Mouse (Mus musculus): ENCODE measurements at regions not wholly inside any gene's neighbourhood (a gene's known extent, or its start where the extent isn't known, plus 50 kb on each side); places are given as distances from the start of the nearest gene placed in this dataset.

- H3K4me1 ChIP-seq (ENCODE audit: control insufficient read depth, insufficient read depth, low read length): peaks cover 2% of the 10 kb centered on the region; the same call in 1 of the 2 replicates
- H3K9ac ChIP-seq (ENCODE audit: low read depth, low read length): no peak overlapping the region
- H3K9me3 ChIP-seq (ENCODE audit: control insufficient read depth, low read length): no peaks in the 10 kb centered on the region
- no peak overlapping the region for H3K27ac ChIP-seq (ENCODE audit: low read length)
- no peaks in the 10 kb centered on the region for H3K36me3 ChIP-seq (ENCODE audit: control insufficient read depth, insufficient read depth, low read length)
- no peak for ATAC-seq
- WGBS: 53% methylated on average over 11 of the region's 11 CpGs
- H3K27me3 ChIP-seq (replicated peaks; ENCODE audit: control insufficient read depth, insufficient read depth, low read length): no peaks in the 10 kb centered on the region
- H3K4me3 ChIP-seq (ENCODE audit: low read length): no peak overlapping the region
- no peak overlapping the region for H3K4me2 ChIP-seq (ENCODE audit: low read depth, low read length)
Measured at GRCm38 (mm10) chr11:6900769-6901481, 63.5 kb upstream of the Gm11983 start.

GRCm38 (mm10) chr11:6900357-6900756, 62.9 kb upstream of the Gm11983 start:
- Histone ChIP-seq H3K9ac (ENCODE audit: low read depth, low read length) (no peak overlapping the region), H3K9me3 (ENCODE audit: control insufficient read depth, low read length) (no peaks in the 10 kb centered on the region), H3K4me2 (ENCODE audit: low read depth, low read length) (no peak overlapping the region), H3K27ac (ENCODE audit: low read length) (no peak overlapping the region), H3K4me3 (ENCODE audit: low read length) (no peak overlapping the region), H3K36me3 (ENCODE audit: control insufficient read depth, insufficient read depth, low read length) (no peaks in the 10 kb centered on the region), H3K4me1 (ENCODE audit: control insufficient read depth, insufficient read depth, low read length) (peaks cover 4% of the 10 kb centered on the region; the same call in 1 of the 2 replicates), H3K27me3 (replicated peaks; ENCODE audit: control insufficient read depth, insufficient read depth, low read length) (no peaks in the 10 kb centered on the region)
- 52% methylated on average over 12 of the region's 12 CpGs for WGBS
- no peak for ATAC-seq

- Histone ChIP-seq H3K4me3 (ENCODE audit: low read length) (no peak overlapping the region), H3K9ac (ENCODE audit: low read depth, low read length) (no peak overlapping the region), H3K4me1 (ENCODE audit: control insufficient read depth, insufficient read depth, low read length) (peaks cover 12% of the 10 kb centered on the region; the same call in 1 of the 2 replicates), H3K36me3 (ENCODE audit: control insufficient read depth, insufficient read depth, low read length) (no peaks in the 10 kb centered on the region), H3K4me2 (ENCODE audit: low read depth, low read length) (no peak overlapping the region), H3K27ac (ENCODE audit: low read length) (no peak overlapping the region), H3K27me3 (replicated peaks; ENCODE audit: control insufficient read depth, insufficient read depth, low read length) (no peaks in the 10 kb centered on the region), H3K9me3 (ENCODE audit: control insufficient read depth, low read length) (no peaks in the 10 kb centered on the region)
- 61% methylated on average over 13 of the region's 13 CpGs for whole genome bisulfite sequencing
- no peak for ATAC-seq
Measured at GRCm38 (mm10) chr11:6899271-6900005, 62.0 kb upstream of the Gm11983 start.

GRCm38 (mm10) chr11:6898357-6899097, 61.1 kb upstream of the Gm11983 start:
- no peaks in the 10 kb centered on the region for H3K9me3 ChIP-seq (ENCODE audit: control insufficient read depth, low read length)
- H3K4me2 ChIP-seq (ENCODE audit: low read depth, low read length): no peak overlapping the region
- ATAC-seq: no peak
- no peak overlapping the region for H3K9ac ChIP-seq (ENCODE audit: low read depth, low read length)
- 86% methylated on average over 5 of the region's 5 CpGs for WGBS
- H3K27ac ChIP-seq (ENCODE audit: low read length): no peak overlapping the region
- H3K36me3 ChIP-seq (ENCODE audit: control insufficient read depth, insufficient read depth, low read length): no peaks in the 10 kb centered on the region
- H3K4me3 ChIP-seq (ENCODE audit: low read length): no peak overlapping the region
- peaks cover 12% of the 10 kb centered on the region; the same call in 1 of the 2 replicates for H3K4me1 ChIP-seq (ENCODE audit: control insufficient read depth, insufficient read depth, low read length)
- no peaks in the 10 kb centered on the region for H3K27me3 ChIP-seq (replicated peaks; ENCODE audit: control insufficient read depth, insufficient read depth, low read length)

GRCm38 (mm10) chr11:6895786-6896093, 58.3 kb upstream of the Gm11983 start:
- peak; percentile 61 for ATAC-seq

GRCm38 (mm10) chr11:6894911-6895785, 57.7 kb upstream of the Gm11983 start:
- peaks cover 10% of the 10 kb centered on the region; the same call in 1 of the 2 replicates for H3K4me1 ChIP-seq (ENCODE audit: control insufficient read depth, insufficient read depth, low read length)
- no peaks in the 10 kb centered on the region for H3K36me3 ChIP-seq (ENCODE audit: control insufficient read depth, insufficient read depth, low read length)
- no peak overlapping the region for H3K9ac ChIP-seq (ENCODE audit: low read depth, low read length)
- no peaks in the 10 kb centered on the region for H3K27me3 ChIP-seq (replicated peaks; ENCODE audit: control insufficient read depth, insufficient read depth, low read length)
- H3K4me3 ChIP-seq (ENCODE audit: low read length): no peak overlapping the region
- peak; percentile 84 for ATAC-seq
- H3K9me3 ChIP-seq (ENCODE audit: control insufficient read depth, low read length): no peaks in the 10 kb centered on the region
- H3K4me2 ChIP-seq (ENCODE audit: low read depth, low read length): no peak overlapping the region
- 28% methylated on average over 7 of the region's 7 CpGs for WGBS
- H3K27ac ChIP-seq (ENCODE audit: low read length): no peak overlapping the region

More at GRCm38 (mm10) chr11:6895786-6896093, 58.3 kb upstream of the Gm11983 start:
- no peak overlapping the region for H3K27ac ChIP-seq (ENCODE audit: low read length)
- H3K4me2 ChIP-seq (ENCODE audit: low read depth, low read length): no peak overlapping the region
- no peak overlapping the region for H3K4me3 ChIP-seq (ENCODE audit: low read length)
- H3K9me3 ChIP-seq (ENCODE audit: control insufficient read depth, low read length): no peaks in the 10 kb centered on the region
- H3K4me1 ChIP-seq (ENCODE audit: control insufficient read depth, insufficient read depth, low read length): peaks cover 10% of the 10 kb centered on the region; the same call in 1 of the 2 replicates
- 35% methylated on average over 8 of the region's 8 CpGs for WGBS
- no peaks in the 10 kb centered on the region for H3K36me3 ChIP-seq (ENCODE audit: control insufficient read depth, insufficient read depth, low read length)
- no peaks in the 10 kb centered on the region for H3K27me3 ChIP-seq (replicated peaks; ENCODE audit: control insufficient read depth, insufficient read depth, low read length)
- no peak overlapping the region for H3K9ac ChIP-seq (ENCODE audit: low read depth, low read length)

- Histone ChIP-seq H3K4me3 (ENCODE audit: low read length) (no peak overlapping the region), H3K9me3 (ENCODE audit: control insufficient read depth, low read length) (no peaks in the 10 kb centered on the region), H3K4me1 (ENCODE audit: control insufficient read depth, insufficient read depth, low read length) (peaks cover 10% of the 10 kb centered on the region; the same call in 1 of the 2 replicates), H3K27ac (ENCODE audit: low read length) (no peak overlapping the region), H3K27me3 (replicated peaks; ENCODE audit: control insufficient read depth, insufficient read depth, low read length) (no peaks in the 10 kb centered on the region), H3K4me2 (ENCODE audit: low read depth, low read length) (no peak overlapping the region), H3K36me3 (ENCODE audit: control insufficient read depth, insufficient read depth, low read length) (no peaks in the 10 kb centered on the region), H3K9ac (ENCODE audit: low read depth, low read length) (no peak overlapping the region)
- WGBS: 88% methylated on average over 1 of the region's 1 CpGs
- ATAC-seq: no peak
Measured at GRCm38 (mm10) chr11:6893734-6894133, 56.3 kb upstream of the Gm11983 start.

GRCm38 (mm10) chr11:6893063-6893462, 55.6 kb upstream of the Gm11983 start:
- Histone ChIP-seq H3K4me2 (ENCODE audit: low read depth, low read length) (no peak overlapping the region), H3K4me3 (ENCODE audit: low read length) (no peak overlapping the region), H3K27me3 (replicated peaks; ENCODE audit: control insufficient read depth, insufficient read depth, low read length) (no peaks in the 10 kb centered on the region), H3K9ac (ENCODE audit: low read depth, low read length) (no peak overlapping the region), H3K9me3 (ENCODE audit: control insufficient read depth, low read length) (no peaks in the 10 kb centered on the region), H3K27ac (ENCODE audit: low read length) (no peak overlapping the region), H3K36me3 (ENCODE audit: control insufficient read depth, insufficient read depth, low read length) (no peaks in the 10 kb centered on the region), H3K4me1 (ENCODE audit: control insufficient read depth, insufficient read depth, low read length) (peaks cover 10% of the 10 kb centered on the region; the same call in 1 of the 2 replicates)
- WGBS: 96% methylated on average over 3 of the region's 3 CpGs
- no peak for ATAC-seq

All from intestine, embryonic 16.5 days (tissue).